Comparison of ENCODE assay signal across 10 mouse cellular contexts in the genomic region with DNA sequence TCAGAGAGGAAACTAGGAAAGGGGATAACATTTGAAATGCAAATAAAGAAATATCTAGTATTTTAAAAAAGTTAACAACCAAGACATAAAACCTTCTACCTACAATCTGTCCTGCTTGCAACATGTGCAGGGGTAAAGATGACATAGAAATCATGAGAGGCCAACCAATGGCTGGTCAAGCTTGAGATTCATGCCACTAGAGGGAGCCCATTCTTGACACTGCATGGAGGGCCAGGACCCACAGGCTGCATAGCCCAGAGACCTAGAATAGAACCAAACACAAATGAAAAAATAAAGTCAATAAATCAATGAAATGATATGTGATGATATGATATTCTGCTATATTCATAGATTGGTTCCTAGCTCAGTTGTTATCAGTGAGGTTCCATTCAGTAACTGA.
DNase-seq lines count a peak whose midpoint lies in the region; ATAC-seq lines count a peak whose summit lies in the region.
"Had no signal": no experiment of that assay in that cellular context is flagged by ENCODE, and none has a peak within 500 bp of the region (broad histone marks: within the 10 kb centered on the region; RNA-seq: fewer than 3 reads in every experiment).

No protein-coding gene starts in this region.

- peak; percentile 29 for DNase-seq in midbrain, embryonic 14.5 days
- DNase-seq in embryo, embryonic 10.5 days (ENCODE audit: low spot score): peak; percentile 50
- peak; percentile 26 for DNase-seq in retina, postnatal 1 day
- DNase-seq in urinary bladder, postnatal 10 days (ENCODE audit: low spot score): no peak
- DNase-seq in spleen, adult 12 weeks (ENCODE audit: low spot score): no peak

- no peak overlapping the region for H3K27ac ChIP-seq in forebrain, embryonic 13.5 days
- no peak overlapping the region for H3K27ac ChIP-seq in forebrain, embryonic 16.5 days (ENCODE audit: low read length)
- H3K27ac ChIP-seq in midbrain, embryonic 14.5 days (replicated peaks; ENCODE audit: low read depth, low read length): no peak overlapping the region
- no peak overlapping the region for H3K27ac ChIP-seq in midbrain, embryonic 16.5 days (ENCODE audit: low read length)
- H3K27ac ChIP-seq: stomach, embryonic 15.5 days had no signal

- no peaks in the 10 kb centered on the region for H3K36me3 ChIP-seq in forebrain, embryonic 13.5 days (ENCODE audit: poor library complexity, severe bottlenecking)
- no peaks in the 10 kb centered on the region for H3K36me3 ChIP-seq in forebrain, embryonic 16.5 days (ENCODE audit: control insufficient read depth, insufficient read depth)
- no peaks in the 10 kb centered on the region for H3K36me3 ChIP-seq in midbrain, embryonic 14.5 days (ENCODE audit: control insufficient read depth, insufficient read depth, low read length)
- H3K36me3 ChIP-seq in midbrain, embryonic 16.5 days (ENCODE audit: control insufficient read depth, insufficient read depth, low read length): no peaks in the 10 kb centered on the region
- H3K36me3 ChIP-seq: stomach, embryonic 15.5 days had no signal

- H3K9ac ChIP-seq in forebrain, embryonic 13.5 days: no peak overlapping the region
- no peak overlapping the region for H3K9ac ChIP-seq in forebrain, embryonic 16.5 days (replicated peaks; ENCODE audit: low read depth, low read length)
- no peak overlapping the region for H3K9ac ChIP-seq in midbrain, embryonic 14.5 days (replicated peaks; ENCODE audit: low read length)
- H3K9ac ChIP-seq in midbrain, embryonic 16.5 days (ENCODE audit: low read depth, low read length): no peak overlapping the region
- H3K9ac ChIP-seq: stomach, embryonic 15.5 days had no signal

- H3K4me3 ChIP-seq in forebrain, embryonic 13.5 days: no peak overlapping the region
- no peak overlapping the region for H3K4me3 ChIP-seq in forebrain, embryonic 16.5 days (replicated peaks; ENCODE audit: low read length)
- H3K4me3 ChIP-seq in midbrain, embryonic 14.5 days (replicated peaks; ENCODE audit: low read depth, low read length): no peak overlapping the region
- no peak overlapping the region for H3K4me3 ChIP-seq in midbrain, embryonic 16.5 days (ENCODE audit: low read depth, low read length)
- H3K4me3 ChIP-seq: erythroblast, embryonic 14.5 days; stomach, embryonic 15.5 days had no signal

- H3K4me1 ChIP-seq in forebrain, embryonic 13.5 days: no peaks in the 10 kb centered on the region
- no peaks in the 10 kb centered on the region for H3K4me1 ChIP-seq in forebrain, embryonic 16.5 days (replicated peaks; ENCODE audit: control insufficient read depth, insufficient read depth, low read length)
- no peaks in the 10 kb centered on the region for H3K4me1 ChIP-seq in midbrain, embryonic 14.5 days (ENCODE audit: control insufficient read depth, insufficient read depth, low read length)
- no peaks in the 10 kb centered on the region for H3K4me1 ChIP-seq in midbrain, embryonic 16.5 days (ENCODE audit: control insufficient read depth, insufficient read depth, low read length)
- H3K4me1 ChIP-seq: stomach, embryonic 15.5 days had no signal

- ATAC-seq in forebrain, embryonic 13.5 days: peak; percentile 43; the same call in 1 of the 2 replicates
- ATAC-seq in forebrain, embryonic 16.5 days: no peak
- ATAC-seq in midbrain, embryonic 14.5 days (ENCODE audit: low FRiP score, low TSS enrichment): no peak
- ATAC-seq in midbrain, embryonic 16.5 days: no peak

- H3K27me3 ChIP-seq in forebrain, embryonic 13.5 days: no peaks in the 10 kb centered on the region
- no peaks in the 10 kb centered on the region for H3K27me3 ChIP-seq in forebrain, embryonic 16.5 days (replicated peaks; ENCODE audit: control insufficient read depth, insufficient read depth, low read length)
- H3K27me3 ChIP-seq in midbrain, embryonic 14.5 days (ENCODE audit: control insufficient read depth, insufficient read depth, low read length): no peaks in the 10 kb centered on the region
- no peaks in the 10 kb centered on the region for H3K27me3 ChIP-seq in midbrain, embryonic 16.5 days (ENCODE audit: control insufficient read depth, insufficient read depth, low read depth, low read length)
- H3K27me3 ChIP-seq: stomach, embryonic 15.5 days had no signal

- no peak overlapping the region for H3K4me2 ChIP-seq in forebrain, embryonic 13.5 days
- no peak overlapping the region for H3K4me2 ChIP-seq in forebrain, embryonic 16.5 days (ENCODE audit: low read length)
- no peak overlapping the region for H3K4me2 ChIP-seq in midbrain, embryonic 14.5 days (ENCODE audit: low read length)
- no peak overlapping the region for H3K4me2 ChIP-seq in midbrain, embryonic 16.5 days (ENCODE audit: low read length)
- H3K4me2 ChIP-seq: stomach, embryonic 15.5 days had no signal

- no peaks in the 10 kb centered on the region for H3K9me3 ChIP-seq in forebrain, embryonic 13.5 days (replicated peaks)
- H3K9me3 ChIP-seq in forebrain, embryonic 16.5 days (ENCODE audit: control insufficient read depth, low read length): no peaks in the 10 kb centered on the region
- no peaks in the 10 kb centered on the region for H3K9me3 ChIP-seq in midbrain, embryonic 14.5 days (ENCODE audit: control insufficient read depth, low read length)
- no peaks in the 10 kb centered on the region for H3K9me3 ChIP-seq in midbrain, embryonic 16.5 days (replicated peaks; ENCODE audit: control insufficient read depth, low read length, poor library complexity, severe bottlenecking)
- H3K9me3 ChIP-seq: stomach, embryonic 15.5 days had no signal

Comparison
In these comparisons a context has a peak if more than half of its experiments do, and no peak if none do; other contexts are left out.
1. DNase-seq: peak in midbrain, embryonic 14.5 days (single experiment), embryo, embryonic 10.5 days (single experiment) and retina, postnatal 1 day (single experiment); none in urinary bladder, postnatal 10 days (single experiment) and spleen, adult 12 weeks (single experiment).